Mouse (Mus musculus) liver, embryonic 14.5 days (tissue): ENCODE measurements around the gene Letmd1.

Experiments
- CTCF ChIP-seq: IDR thresholded peaks from 2 replicates; pipeline ENCODE4 v1.5.1; 2016; ENCODE audit warnings: antibody characterized with exemption, low read depth, control low read depth
- EP300 ChIP-seq: IDR thresholded peaks from 2 replicates; pipeline ENCODE4 v1.6.1; 2016; ENCODE audit warnings: antibody characterized with exemption, low read depth

DNA sequence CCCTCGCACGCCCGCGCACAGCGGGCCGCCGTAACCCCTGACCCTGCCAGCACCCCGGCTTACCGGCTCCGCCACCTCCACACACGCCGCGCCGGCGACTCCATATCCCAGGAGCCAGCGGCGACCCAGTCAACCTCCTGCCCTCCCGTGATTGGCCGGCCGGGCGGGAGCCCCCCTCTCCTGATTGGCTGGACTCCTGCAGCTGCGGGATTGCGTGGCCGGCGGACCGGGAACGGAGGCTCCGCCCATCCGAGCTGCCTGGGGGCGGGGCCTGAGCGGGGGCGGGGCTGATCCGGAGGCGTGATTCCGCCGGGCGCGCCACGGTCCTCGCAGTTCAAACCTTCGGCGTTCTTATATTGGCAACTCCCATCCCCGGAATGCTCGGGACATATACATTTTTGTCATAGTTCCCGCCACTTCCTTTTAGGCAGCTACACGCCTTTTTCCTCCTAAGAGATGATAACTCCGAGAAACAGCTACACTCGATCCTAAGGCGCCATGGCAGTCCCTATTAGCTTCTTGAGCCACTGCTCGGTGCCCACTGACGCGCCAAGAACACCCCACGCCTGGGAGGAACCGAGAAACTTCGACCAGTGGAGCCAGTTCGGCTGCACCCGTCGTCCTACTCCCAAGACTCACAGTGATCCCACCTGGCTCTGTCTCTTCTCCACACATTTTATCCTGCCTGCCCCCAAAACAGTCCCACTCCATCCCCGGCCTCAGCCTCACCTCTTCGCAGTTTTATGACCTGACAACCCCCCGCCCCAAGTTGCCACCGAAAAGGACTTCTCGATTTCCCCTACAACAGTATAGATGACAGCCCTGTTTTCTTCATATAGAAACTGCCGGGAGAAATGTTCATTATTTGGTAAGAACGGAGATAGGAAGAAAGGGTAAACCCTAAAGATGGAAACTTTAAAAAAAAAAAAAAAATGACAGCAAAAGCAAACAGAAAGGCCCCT, 45.6 kb upstream of the Letmd1 start:
- TF ChIP-seq CTCF: no peak
- no peak for TF ChIP-seq EP300
